Mouse (Mus musculus) fat pad, adult 2 months (tissue): ENCODE measurements around the gene Arid2.

ENCODE experiments used
- DNase-seq: peaks from one replicate; pipeline ENCODE4 v3.0.0-alpha.2; 2011; ENCODE audit warnings: low read depth, low spot score; ENCODE audit errors: extremely low read depth

Gene Arid2

DNA sequence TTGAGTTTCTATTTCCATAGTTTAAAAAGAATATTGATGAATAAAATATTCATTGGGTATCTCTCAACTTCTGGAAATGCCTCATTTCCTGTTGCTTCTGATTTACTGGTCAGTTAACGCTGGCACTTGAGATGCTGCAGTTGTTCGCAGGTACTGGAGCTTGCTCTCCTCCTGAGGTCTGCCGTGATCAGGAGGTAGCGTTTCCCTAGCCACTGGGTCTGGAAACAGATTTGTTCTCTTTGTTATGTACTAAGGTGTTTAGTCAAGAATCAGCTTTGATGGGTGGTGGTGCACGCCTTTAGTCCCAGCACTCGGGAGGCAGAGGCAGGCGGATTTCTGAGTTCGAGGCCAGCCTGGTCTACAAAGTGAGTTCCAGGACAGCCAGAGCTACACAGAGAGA lies 54.8 kb downstream of the Arid2 start:
- DNase-seq = no peak

- no peak for DNase-seq
Measured at GRCm38 (mm10) chr15:96342871-96343270, 55.6 kb downstream of the Arid2 start.

DNA sequence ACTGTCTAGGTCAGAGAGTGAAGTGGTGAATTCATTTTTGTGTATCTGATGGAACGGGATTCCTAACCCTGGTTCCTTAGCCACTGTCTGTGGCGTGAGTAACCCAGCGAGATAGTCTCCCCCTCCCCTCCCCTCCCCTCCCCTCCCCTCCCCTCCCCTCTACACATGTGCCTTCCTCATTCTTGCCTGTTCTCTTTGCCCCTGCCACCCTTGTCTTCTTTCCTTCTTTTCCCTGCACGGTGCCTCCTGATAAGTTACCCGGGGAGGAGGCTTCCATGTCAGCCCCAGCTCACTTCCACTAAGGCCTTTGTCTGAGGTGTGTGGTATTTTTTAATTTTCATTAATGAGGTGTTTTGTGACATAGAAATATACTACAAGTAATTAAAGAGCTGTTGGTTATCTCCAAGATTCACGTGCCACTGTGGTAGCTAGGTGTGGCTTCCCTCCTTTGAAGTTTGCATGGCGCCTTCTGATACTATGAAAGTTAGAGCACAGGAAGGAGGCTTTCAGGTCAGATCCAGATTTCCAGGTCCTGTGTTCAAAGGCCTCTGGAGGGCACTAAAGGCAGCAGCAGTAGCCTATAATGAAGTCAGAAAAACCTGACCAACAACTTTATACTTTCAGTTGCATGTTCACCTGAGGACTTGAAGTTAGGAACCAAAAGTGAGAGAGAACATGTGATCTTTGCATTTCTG lies 57.4 kb downstream of the Arid2 start:
- no peak for DNase-seq

- no peak for DNase-seq
Measured at GRCm38 (mm10) chr15:96345312-96345849, 58.1 kb downstream of the Arid2 start.

DNA sequence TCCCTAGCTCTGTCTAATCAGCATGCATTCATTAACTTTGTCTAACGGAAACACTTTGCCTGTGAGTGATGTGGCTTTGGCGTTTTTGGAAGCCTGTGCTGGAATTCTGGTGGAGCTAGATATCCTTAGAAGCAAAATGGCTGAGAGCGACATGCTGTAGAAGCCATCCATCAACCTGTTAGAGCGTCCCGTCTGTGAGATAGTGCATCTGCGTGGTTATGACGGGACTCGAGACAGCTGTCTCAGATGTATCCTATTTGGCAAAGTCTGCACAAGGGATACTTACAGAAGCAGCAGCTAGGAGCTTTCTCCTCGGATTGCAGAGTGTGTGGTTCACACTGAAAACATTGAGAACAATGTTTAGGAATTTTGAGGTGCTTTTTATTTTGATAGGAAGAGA lies 64.1 kb downstream of the Arid2 start:
- no peak for DNase-seq

DNA sequence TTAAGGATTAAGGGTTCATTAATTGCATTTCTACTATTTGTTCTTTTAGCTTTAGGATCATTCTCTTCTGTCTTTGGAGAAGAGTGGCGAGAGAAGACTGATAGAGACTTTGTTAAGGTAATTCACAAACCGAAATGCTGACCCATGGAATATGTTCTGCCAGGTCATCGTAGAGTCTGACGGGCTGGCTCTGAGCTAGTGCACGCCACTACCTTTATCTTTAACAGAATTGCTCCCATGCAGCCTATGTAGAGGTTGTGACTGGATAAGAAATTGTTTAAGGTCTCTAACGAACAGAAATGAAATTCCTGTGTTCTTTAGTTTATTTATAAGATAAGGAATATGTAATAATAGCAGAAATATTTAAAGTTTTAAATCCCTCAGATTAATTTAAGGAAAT lies 71.6 kb downstream of the Arid2 start:
- no peak for DNase-seq

GRCm38 (mm10) chr15:96360614-96361013 lies 73.3 kb downstream of the Arid2 start:
- no peak for DNase-seq

DNA sequence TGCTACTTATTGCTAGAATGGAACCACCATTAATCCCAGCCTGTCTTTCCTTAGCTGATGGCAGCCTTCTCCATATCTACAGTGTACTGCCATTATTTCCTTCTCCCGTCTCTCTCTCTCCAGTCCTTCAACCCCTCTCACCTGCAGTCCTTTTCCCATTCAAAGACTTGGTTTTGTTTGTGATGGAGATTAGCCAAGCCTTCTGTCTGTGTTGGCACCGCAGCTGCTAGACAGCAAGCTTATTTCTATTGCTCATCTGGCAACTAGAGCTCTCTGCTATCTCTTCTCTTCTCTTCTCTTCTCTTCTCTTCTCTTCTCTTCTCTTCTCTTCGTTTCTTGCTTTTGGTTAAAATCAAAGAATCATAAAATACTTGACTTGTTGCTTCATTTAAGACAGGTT lies 78.0 kb downstream of the Arid2 start:
- no peak for DNase-seq

GRCm38 (mm10) chr15:96366176-96366963 lies 79.1 kb downstream of the Arid2 start:
- no peak for DNase-seq

GRCm38 (mm10) chr15:96371311-96371710 lies 84.0 kb downstream of the Arid2 start:
- DNase-seq = no peak

GRCm38 (mm10) chr15:96372628-96373027 lies 85.3 kb downstream of the Arid2 start:
- DNase-seq = no peak

DNA sequence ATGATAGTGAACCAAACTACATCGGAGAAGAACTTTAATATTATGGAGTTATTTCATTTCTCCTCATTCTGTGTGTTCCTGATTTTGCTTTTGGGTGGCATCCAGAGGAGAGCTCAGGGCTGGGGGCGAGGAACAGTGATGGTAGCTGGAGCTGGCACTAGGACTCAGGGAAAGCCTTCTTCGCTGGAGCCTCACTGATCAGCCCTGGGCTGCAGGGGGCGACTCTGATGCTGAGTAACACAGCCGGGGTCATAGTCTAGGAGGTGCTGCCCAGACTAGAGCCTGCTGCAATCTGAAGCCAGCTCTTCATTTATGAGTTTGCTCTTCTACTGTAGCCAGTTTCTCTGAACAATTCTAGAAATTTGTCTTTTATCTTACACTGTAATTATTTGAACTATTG lies 85.8 kb downstream of the Arid2 start:
- DNase-seq = no peak

DNA sequence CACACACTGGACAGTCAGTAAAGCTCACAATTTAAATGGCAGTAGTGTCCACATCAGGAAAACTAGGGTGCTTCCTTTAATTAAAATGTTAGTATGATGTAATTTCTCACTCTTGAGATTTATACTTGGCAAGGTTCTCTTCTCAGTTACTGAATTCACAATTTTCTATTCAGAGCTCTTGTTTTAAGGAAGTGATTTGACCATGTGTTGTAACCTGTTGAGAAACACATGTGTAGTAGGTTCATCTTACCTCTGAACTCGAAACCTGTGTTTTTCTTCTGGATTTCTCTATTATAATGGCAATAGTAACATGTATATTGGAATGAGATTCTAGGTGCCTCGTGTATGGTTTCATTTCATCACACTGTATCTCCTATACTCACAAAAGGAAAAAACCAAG lies 88.9 kb downstream of the Arid2 start:
- no peak for DNase-seq

DNA sequence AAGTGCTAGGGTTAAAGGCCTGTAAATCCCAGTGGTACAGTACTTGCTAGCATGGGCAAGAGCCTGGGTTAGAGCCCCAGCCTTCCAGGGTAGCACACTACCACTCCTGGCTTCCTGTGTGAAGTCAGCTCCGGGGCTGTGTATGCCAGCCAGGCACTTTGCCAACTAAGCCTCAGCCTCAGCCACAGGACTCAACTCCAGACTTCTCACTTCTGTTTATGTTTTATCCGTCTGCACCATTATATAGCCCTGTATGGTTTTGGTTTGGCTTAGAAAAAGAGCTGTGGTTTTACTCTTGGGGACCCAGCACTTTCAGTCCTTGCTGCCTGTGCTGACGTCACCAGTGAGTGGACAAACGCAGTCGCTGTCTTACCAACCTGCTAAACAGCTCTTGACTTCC lies 89.9 kb downstream of the Arid2 start:
- no peak for DNase-seq

GRCm38 (mm10) chr15:96377701-96378100 lies 90.4 kb downstream of the Arid2 start:
- DNase-seq = no peak

DNA sequence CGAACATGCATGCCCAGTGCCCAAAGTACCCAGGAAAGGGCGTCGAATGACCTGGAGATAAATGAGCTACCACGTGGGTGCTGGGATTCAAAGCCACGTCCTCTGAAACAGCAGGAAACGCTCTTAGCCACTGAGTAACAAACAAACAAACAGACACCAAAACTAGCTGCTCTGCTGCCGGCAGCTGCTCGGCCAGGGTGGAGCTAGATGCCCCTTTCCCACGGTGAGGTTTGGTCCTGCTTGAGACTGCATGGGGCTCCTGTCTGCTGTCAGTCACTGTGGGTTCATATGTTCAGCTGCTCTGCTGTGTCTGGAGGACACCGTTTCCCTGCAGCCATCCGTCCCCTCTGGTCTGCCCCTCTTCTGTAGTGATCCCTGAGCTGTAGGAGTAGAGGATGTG lies 94.9 kb downstream of the Arid2 start:
- no peak for DNase-seq

DNA sequence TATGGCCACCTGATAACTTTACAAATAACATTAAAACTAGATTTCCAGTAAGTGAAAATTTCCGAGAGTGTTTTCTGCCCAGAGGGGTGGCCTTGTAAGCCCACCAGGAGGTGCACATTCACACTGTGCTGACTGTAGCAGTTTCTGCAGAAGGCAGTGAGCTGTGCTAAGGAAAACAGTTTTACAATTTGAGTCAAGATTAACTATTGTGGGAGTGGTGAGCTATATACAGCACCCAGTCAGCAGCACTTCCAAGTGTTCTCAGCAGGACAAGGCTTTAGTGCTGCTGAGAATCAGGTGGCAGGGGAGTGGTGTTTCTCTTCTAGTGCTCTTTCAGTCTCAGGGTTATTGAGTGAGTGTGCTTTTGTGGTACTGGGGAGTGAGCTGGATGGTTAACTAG lies 101.2 kb downstream of the Arid2 start:
- DNase-seq = no peak

- DNase-seq = no peak
Measured at GRCm38 (mm10) chr15:96392878-96393277, 105.6 kb downstream of the Arid2 start.

GRCm38 (mm10) chr15:96395071-96395470 lies 107.8 kb downstream of the Arid2 start:
- DNase-seq = no peak

DNA sequence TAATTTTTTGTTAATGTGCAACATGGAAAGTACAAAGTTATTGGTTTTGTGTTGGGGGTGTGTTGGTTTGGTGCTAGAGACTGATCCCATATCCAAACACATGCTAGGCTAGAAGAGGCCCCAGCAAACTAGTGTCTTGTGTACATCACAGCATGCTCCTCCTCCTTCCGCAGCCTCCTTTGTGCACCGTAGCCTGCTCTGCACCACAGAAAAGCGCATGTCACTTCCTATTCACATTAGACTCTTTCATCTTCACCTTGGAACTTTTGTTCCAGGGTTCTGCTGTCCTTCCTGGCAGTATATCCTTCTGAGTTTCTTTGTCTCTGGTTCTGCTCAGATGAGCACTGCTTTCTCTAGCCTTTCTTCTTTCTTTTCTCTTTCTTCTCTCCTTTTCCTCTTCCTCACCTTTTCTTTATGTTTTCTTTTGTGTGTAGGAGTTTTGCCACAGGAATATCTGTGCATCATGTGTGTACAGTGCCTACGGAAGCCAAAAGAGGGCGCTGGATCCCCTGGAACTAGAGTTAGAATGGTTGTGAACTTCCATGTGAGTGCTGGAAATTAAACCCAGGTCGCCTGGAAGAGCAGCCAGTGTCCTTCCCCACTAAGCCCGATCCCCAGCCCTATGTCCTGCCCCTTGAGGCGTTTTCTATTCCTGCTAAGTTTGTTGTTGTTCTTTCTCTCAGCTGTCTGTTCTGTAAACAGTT lies 109.5 kb downstream of the Arid2 start:
- DNase-seq = no peak

- DNase-seq = no peak
Measured at GRCm38 (mm10) chr15:96398333-96398732, 111.0 kb downstream of the Arid2 start.

GRCm38 (mm10) chr15:96405548-96405947 lies 118.2 kb downstream of the Arid2 start:
- no peak for DNase-seq
